ENCODE assay signal across 15 mouse cellular contexts in genomic region chr17:12133985-12134384, GRCm38 (mm10). TPM values are rescaled to one million over a fixed set of nuclear protein-coding genes. Genes with fewer than 3 reads are reported as not detected.
DNase-seq lines count a peak whose midpoint lies in the region; ATAC-seq lines count a peak whose summit lies in the region.
"Had no signal": no experiment of that assay in that cellular context is flagged by ENCODE, and none has a peak within 500 bp of the region (broad histone marks: within the 10 kb centered on the region; RNA-seq: fewer than 3 reads in every experiment).

No protein-coding gene starts in this region.

- no peak for ATAC-seq in cerebellum, adult (ENCODE audit: insufficient number of reproducible peaks, low FRiP score, low TSS enrichment)
- ATAC-seq: liver, postnatal 0 days; lung, postnatal 0 days had no signal

- peak; percentile 37 for DNase-seq in adrenal gland, adult 2 months
- no peak for DNase-seq in adrenal gland, adult 8-10 months
- peak; percentile 71 to 75 for DNase-seq in cerebellum, postnatal 14 days
- peak; percentile 32 to 39 for DNase-seq in layer of hippocampus, postnatal 10 days (ENCODE audit: low spot score in 2 of 2)
- no peak for DNase-seq in layer of hippocampus, postnatal 25 days (ENCODE audit: extremely low spot score in 1 of 2, low spot score in 1 of 2)
- DNase-seq in cerebellum, postnatal 36 days, result peak; percentile 25 to 33
- DNase-seq: heart, postnatal 36 days; kidney, adult 9 months; kidney, postnatal 14 days; liver; liver, postnatal 0 days; thymus, adult 18-20 months; thymus, postnatal 36 days had no signal

RNA-seq across cellular contexts. Expression of gene Agpat4, which starts 15.5 kb away (rescaled TPM):
- 10 to 100 TPM; 23.9 to 85.2 TPM for total RNA-seq in adrenal gland, adult 2 months (2021)
- 13.1 and 20.7 TPM in 2 replicates for polyA plus RNA-seq in adrenal gland, adult 2 months (2012; rRNA removed)
- total RNA-seq in adrenal gland, adult 8-10 months (2022), result 100 to 1,000 TPM in 2 of 4 experiments, 10 to 100 TPM in 2; 40.1 to 106 (median 76.9) TPM
- 10 to 100 TPM; 62.8 to 65.0 TPM for total RNA-seq in layer of hippocampus, postnatal 10 days (2021)
- 10 to 100 TPM; 72.5 to 74.5 TPM for total RNA-seq in layer of hippocampus, postnatal 25 days (2021)

Comparison
In these comparisons a context has a peak if more than half of its experiments do, and no peak if none do; other contexts are left out.
1. DNase-seq: peak in adrenal gland, adult 2 months (single experiment), cerebellum, postnatal 14 days (2 of 2), layer of hippocampus, postnatal 10 days (2 of 2) and cerebellum, postnatal 36 days (2 of 2); none in adrenal gland, adult 8-10 months (single experiment) and layer of hippocampus, postnatal 25 days (0 of 2).